Mouse (Mus musculus) kidney, embryonic 14.5 days (tissue): ENCODE measurements at regions not wholly inside any gene's neighbourhood (a gene's known extent, or its start where the extent isn't known, plus 50 kb on each side); places are given as distances from the start of the nearest gene placed in this dataset.
"Not testable (repeated sequence)": the region's sequence is repeated elsewhere in the genome, so short reads cannot be mapped to it uniquely, and the experiment has no call there.

Source experiments
- ATAC-seq: fragments of 200-750 bp; cut with Nextera tagmentation; 2 replicates; pipeline ENCODE4 v1.8.0; 2017; ENCODE audit warnings: moderate number of reproducible peaks, mild to moderate bottlenecking, moderate TSS enrichment, moderate library complexity; ENCODE audit not compliant: low FRiP score, low TSS enrichment
- H3K27ac ChIP-seq: fragments of 300-500 bp; sonication (generic); 2 replicates; pipeline ENCODE4 v1.5.1; 2014; ENCODE audit warnings: low read depth, mild to moderate bottlenecking, low read length, moderate library complexity, mixed read lengths
- H3K27me3 ChIP-seq: fragments of 300-500 bp; sonication (generic); 2 replicates; pipeline ENCODE4 v1.6.1; 2014; ENCODE audit warnings: mild to moderate bottlenecking, low read length; ENCODE audit not compliant: control insufficient read depth, insufficient read depth
- H3K36me3 ChIP-seq: fragments of 300-500 bp; sonication (generic); 2 replicates; pipeline ENCODE4 v1.6.1; 2014; ENCODE audit warnings: low read length, mixed read lengths; ENCODE audit not compliant: control insufficient read depth, insufficient read depth
- H3K4me1 ChIP-seq: fragments of 300-500 bp; sonication (generic); 2 replicates; pipeline ENCODE4 v1.6.1; 2014; ENCODE audit warnings: low read length, mixed read lengths; ENCODE audit not compliant: control insufficient read depth, insufficient read depth
- H3K4me2 ChIP-seq: fragments of 300-500 bp; sonication (generic); replicated peaks from 2 replicates; pipeline ENCODE4 v1.6.1; 2014; ENCODE audit warnings: low read depth, mild to moderate bottlenecking, low read length
- H3K4me3 ChIP-seq: fragments of 300-500 bp; sonication (generic); 2 replicates; pipeline ENCODE4 v1.5.1; 2014; ENCODE audit warnings: mild to moderate bottlenecking, low read length
- H3K9ac ChIP-seq: fragments of 300-500 bp; sonication (generic); 2 replicates; pipeline ENCODE4 v1.6.1; 2014; ENCODE audit warnings: low read depth, mild to moderate bottlenecking, low read length, moderate library complexity
- H3K9me3 ChIP-seq: fragments of 300-500 bp; sonication (generic); 2 replicates; pipeline ENCODE4 v1.6.1; 2016; ENCODE audit warnings: low read length; ENCODE audit not compliant: control insufficient read depth
- WGBS: fragments of 180-500 bp; shearing (Covaris S2); extraction: QIAGEN DNeasy Blood & Tissue Kit; methylation state at CpG from one replicate; pipeline ENCODE4 v1.1.7; 2014; 5-methylcytosine and 5-hydroxymethylcytosine counted together

- no peaks in the 10 kb centered on the region for H3K27me3 ChIP-seq
- WGBS, result 91% methylated on average over 2 of the region's 2 CpGs
- ATAC-seq, result no peak
- H3K9ac ChIP-seq, result no peak overlapping the region
- H3K36me3 ChIP-seq, result no peaks in the 10 kb centered on the region
- no peaks in the 10 kb centered on the region for H3K9me3 ChIP-seq
- H3K4me1 ChIP-seq, result no peaks in the 10 kb centered on the region
- H3K4me3 ChIP-seq, result no peak overlapping the region
- H3K4me2 ChIP-seq, result no peak overlapping the region
- H3K27ac ChIP-seq, result no peak overlapping the region
These were observed 577.6 kb upstream of the Chrm3 start for GRCm38 (mm10) chr13:10938233-10938632.

- Histone ChIP-seq H3K4me3 (no peak overlapping the region), H3K4me1 (no peaks in the 10 kb centered on the region), H3K4me2 (no peak overlapping the region), H3K9ac (no peak overlapping the region), H3K27me3 (no peaks in the 10 kb centered on the region), H3K9me3 (no peaks in the 10 kb centered on the region), H3K27ac (no peak overlapping the region), H3K36me3 (no peaks in the 10 kb centered on the region)
- WGBS, result 92% methylated on average over 3 of the region's 3 CpGs
- no peak for ATAC-seq
These were observed 570.1 kb upstream of the Chrm3 start for GRCm38 (mm10) chr13:10930741-10931140.

GRCm38 (mm10) chr13:10914377-10914776 is 553.7 kb upstream of the Chrm3 start:
- no peak overlapping the region for H3K4me2 ChIP-seq
- no peaks in the 10 kb centered on the region for H3K27me3 ChIP-seq
- no peaks in the 10 kb centered on the region for H3K9me3 ChIP-seq
- H3K4me3 ChIP-seq, result no peak overlapping the region
- H3K27ac ChIP-seq, result no peak overlapping the region
- H3K36me3 ChIP-seq, result no peaks in the 10 kb centered on the region
- no peak overlapping the region for H3K9ac ChIP-seq
- no peaks in the 10 kb centered on the region for H3K4me1 ChIP-seq
- no peak for ATAC-seq

GRCm38 (mm10) chr13:10909122-10909751 is 548.6 kb upstream of the Chrm3 start:
- ATAC-seq, result no peak
- H3K27me3 ChIP-seq, result no peaks in the 10 kb centered on the region
- WGBS, result 51% methylated on average over 2 of the region's 2 CpGs

GRCm38 (mm10) chr13:10867864-10868263 is 507.2 kb upstream of the Chrm3 start:
- no peak for ATAC-seq
- WGBS, result 43% methylated on average over 2 of the region's 2 CpGs
- Histone ChIP-seq H3K4me1 (no peaks in the 10 kb centered on the region), H3K4me3 (no peak overlapping the region), H3K9ac (no peak overlapping the region), H3K4me2 (no peak overlapping the region), H3K27ac (no peak overlapping the region), H3K27me3 (no peaks in the 10 kb centered on the region), H3K36me3 (no peaks in the 10 kb centered on the region), H3K9me3 (no peaks in the 10 kb centered on the region)

More at GRCm38 (mm10) chr13:10909122-10909751, 548.6 kb upstream of the Chrm3 start:
- Histone ChIP-seq H3K4me1 (no peaks in the 10 kb centered on the region), H3K9me3 (no peaks in the 10 kb centered on the region), H3K4me2 (no peak overlapping the region), H3K36me3 (no peaks in the 10 kb centered on the region), H3K4me3 (no peak overlapping the region), H3K27ac (no peak overlapping the region), H3K9ac (no peak overlapping the region)

- 93% methylated on average over 9 of the region's 9 CpGs for WGBS
- H3K9me3 ChIP-seq, H3K27me3 ChIP-seq, H3K4me2 ChIP-seq, H3K4me3 ChIP-seq, H3K4me1 ChIP-seq, H3K9ac ChIP-seq, H3K27ac ChIP-seq, ATAC-seq, H3K36me3 ChIP-seq: not testable (repeated sequence)
These were observed 495.4 kb upstream of the Chrm3 start for GRCm38 (mm10) chr13:10855947-10856561.

- no peak for ATAC-seq
These were observed 484.6 kb upstream of the Chrm3 start for GRCm38 (mm10) chr13:10845212-10845611.

GRCm38 (mm10) chr13:10799351-10799913 is 438.8 kb upstream of the Chrm3 start:
- Histone ChIP-seq H3K36me3 (no peaks in the 10 kb centered on the region), H3K4me2 (no peak overlapping the region), H3K4me3 (no peak overlapping the region), H3K4me1 (no peaks in the 10 kb centered on the region), H3K9ac (no peak overlapping the region), H3K9me3 (no peaks in the 10 kb centered on the region), H3K27me3 (no peaks in the 10 kb centered on the region), H3K27ac (no peak overlapping the region)
- WGBS, result 82% methylated on average over 3 of the region's 3 CpGs
- ATAC-seq, result no peak

More at GRCm38 (mm10) chr13:10845212-10845611, 484.6 kb upstream of the Chrm3 start:
- no peaks in the 10 kb centered on the region for H3K36me3 ChIP-seq
- H3K9me3 ChIP-seq, result no peaks in the 10 kb centered on the region
- H3K9ac ChIP-seq, result no peak overlapping the region
- WGBS, result 93% methylated on average over 5 of the region's 5 CpGs
- H3K27me3 ChIP-seq, result no peaks in the 10 kb centered on the region
- no peak overlapping the region for H3K27ac ChIP-seq
- H3K4me3 ChIP-seq, result no peak overlapping the region
- H3K4me1 ChIP-seq, result no peaks in the 10 kb centered on the region
- H3K4me2 ChIP-seq, result no peak overlapping the region
